Mouse (Mus musculus) cerebellum, postnatal 36 days (tissue): ENCODE measurements at regions not wholly inside any gene's neighbourhood (a gene's known extent, or its start where the extent isn't known, plus 50 kb on each side); places are given as distances from the start of the nearest gene placed in this dataset.

Source experiments
- DNase-seq, 2 experiments: peaks; one replicate each; pipeline ENCODE4 v3.0.0; 2021 to 2022; ENCODE audit warnings: mixed read lengths in 2 of 2

GRCm38 (mm10) chr6:143635043-143635442, 468.0 kb downstream of the Etnk1 start:
- DNase-seq = no peak

DNA sequence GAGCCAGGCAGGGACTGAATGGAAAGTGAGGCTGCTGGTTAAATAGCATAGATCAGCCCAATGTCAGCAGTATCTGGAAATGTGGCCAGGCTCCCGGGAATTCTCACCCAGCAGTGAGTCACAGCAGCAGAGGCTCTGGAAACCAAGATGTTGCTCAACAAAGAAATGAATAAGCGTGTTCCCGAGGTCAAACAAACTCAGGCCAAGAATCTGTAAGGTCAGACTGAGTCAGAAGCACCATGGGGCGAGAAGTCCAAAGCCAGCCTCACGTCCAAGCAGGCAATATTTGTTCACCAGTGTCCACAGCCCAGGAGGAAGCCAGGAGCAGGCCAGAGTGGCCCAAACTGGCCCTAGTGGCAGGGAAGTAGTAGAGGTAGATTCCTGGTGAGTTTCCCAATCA, 473.6 kb downstream of the Etnk1 start:
- no peak for DNase-seq

- no peak for DNase-seq
Measured at GRCm38 (mm10) chr6:143642052-143642451, 475.0 kb downstream of the Etnk1 start.

GRCm38 (mm10) chr6:143645989-143646388, 479.0 kb downstream of the Etnk1 start:
- DNase-seq = no peak

DNA sequence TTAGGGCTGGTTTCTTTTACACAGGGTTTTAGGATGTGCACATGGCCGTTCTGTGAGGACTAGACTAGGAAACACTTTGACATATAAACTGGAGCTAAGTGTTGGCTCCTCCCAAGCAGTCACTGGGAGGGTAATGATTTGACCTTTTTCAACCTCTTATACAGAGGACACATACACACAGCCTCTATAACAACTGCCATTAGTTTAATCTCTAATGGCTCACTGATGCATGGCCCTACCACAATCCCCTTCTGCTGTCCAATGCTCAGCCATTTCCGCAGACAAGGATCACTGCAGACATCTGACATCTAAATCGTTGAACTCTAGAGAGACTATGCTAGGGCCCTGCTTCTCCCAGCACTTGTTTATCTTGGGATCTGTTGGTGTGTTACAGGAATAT, 481.5 kb downstream of the Etnk1 start:
- DNase-seq = no peak

DNA sequence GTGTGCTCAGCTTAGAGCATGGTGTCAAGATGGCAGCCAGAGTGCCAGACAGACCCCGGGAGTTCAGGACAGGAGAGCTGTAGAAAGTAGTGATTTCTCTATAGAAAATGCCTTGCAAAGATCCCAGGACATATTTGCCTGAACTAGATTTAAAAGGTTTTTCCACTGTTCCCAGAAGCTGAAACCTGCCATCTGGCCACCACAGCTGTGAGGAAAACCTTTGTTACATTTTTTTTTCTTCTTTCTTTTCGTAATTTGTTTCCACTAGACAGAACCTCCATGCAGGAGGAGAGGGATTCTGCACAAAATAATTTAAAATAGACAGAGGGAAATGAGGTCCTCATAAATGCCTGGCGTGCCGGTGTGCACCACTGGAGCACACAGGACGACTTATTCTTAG, 489.6 kb downstream of the Etnk1 start:
- DNase-seq = no peak

GRCm38 (mm10) chr6:143660837-143661236, 493.8 kb downstream of the Etnk1 start:
- no peak for DNase-seq

DNA sequence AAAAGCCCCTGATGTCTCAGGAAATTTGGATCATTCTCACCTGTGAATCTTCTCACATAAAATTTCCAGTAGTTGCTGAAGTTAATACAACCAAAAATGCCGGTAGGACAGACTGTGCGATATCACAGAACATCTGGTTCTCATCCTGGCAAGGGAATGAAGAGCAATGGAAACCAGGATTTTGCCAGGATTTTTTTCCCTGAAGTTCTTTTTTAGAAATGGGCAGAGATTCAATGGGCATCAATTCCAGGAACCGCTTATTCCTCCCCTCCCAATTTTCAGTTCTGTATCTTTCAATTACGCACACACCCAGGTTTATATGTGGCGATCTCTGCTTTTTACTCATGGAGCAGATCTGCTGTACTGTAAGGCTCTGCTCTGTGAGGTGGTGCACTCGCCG, 496.3 kb downstream of the Etnk1 start:
- no peak for DNase-seq

DNA sequence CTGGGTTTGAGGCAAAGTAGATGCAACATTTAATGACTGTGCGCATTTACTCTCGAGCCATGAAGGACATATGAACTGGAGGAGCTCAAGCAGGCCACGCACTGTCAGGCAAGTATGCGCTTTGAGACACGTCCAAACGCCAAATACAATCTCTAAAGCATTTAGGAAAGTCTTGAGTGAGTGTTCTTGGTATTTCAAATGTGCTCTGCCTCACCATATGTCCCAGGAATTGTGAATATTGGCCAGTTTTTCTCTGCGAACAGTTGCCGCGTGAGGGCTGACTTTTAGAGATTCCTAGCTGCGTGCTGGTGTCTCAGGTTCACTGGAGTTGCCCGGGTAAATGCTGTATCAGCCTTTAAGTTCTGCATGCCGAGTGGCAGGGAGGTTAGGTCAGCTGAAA, 498.4 kb downstream of the Etnk1 start:
- no peak for DNase-seq

DNA sequence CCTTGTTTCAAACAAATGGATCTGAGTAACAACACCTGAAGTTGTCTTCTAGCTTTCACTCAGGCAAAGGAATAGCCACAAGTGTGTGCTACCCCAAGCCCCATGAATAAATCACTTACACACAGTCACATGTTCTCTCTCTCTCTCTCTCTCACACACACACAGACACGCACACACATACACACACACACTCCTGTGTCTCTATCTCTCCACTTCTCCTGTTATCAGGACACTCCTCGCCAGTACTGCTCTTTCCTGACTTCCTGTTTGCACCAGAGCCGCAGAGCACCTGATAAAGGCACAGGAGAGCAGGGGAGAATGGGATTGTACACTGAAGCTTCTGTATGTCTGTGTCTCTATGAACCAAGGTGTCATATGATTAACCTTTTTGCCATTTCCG, 501.5 kb downstream of the Etnk1 start:
- no peak for DNase-seq

DNA sequence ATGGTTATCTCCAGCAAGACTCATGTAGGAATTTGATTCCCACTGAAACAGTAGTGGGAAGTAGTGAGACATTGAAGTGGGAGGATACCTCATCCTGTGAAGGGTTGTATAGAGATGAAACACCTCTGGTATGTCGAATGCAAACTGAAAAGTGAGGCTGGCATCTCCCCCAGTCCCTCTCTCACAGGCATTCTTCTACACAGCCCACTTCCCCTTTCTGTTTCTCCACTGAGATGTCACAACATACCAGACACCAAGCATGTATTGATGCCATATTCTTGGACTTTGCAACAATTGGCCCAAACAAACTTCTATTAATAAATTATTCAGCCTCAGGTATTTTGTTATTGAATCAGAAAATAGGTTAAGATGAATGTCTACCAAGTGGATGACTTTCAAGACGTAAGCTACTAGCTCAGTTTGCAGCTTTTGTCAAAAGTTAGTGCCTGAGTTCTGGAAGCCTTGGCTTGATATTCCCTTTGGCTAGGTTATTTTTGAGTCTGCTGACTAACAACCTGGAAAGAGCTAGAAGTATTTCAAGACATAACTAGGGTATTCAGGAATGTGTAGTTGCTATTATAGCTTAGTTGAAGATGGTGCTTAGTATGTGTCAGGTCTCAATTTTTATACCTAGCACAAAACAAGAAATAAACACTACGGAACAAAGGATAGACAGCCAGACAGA, 502.6 kb downstream of the Etnk1 start:
- DNase-seq = no peak

- no peak for DNase-seq
Measured at GRCm38 (mm10) chr6:143690131-143690530, 523.1 kb downstream of the Etnk1 start.

GRCm38 (mm10) chr6:143690866-143691265, 523.8 kb downstream of the Etnk1 start:
- peak; percentile 37 to 47 for DNase-seq

DNA sequence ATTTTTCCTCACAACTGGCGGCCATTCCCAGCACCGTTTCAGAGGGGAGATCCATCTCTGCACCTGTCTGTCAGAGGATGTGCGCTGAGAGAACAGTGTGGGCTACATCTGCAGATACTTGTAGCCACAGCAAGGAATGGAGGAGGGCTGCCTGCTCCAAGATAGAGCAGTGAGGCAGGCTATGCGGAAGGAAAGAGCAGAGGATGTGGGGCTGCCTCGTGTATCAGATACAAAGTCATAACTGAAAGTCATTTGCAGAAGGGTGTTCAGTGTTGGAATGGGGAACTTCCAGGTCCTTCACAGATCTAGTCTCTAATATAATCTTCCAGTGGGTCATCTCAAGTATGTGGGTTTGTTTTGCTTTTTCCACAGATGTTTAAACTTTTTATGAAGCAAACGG, 531.0 kb downstream of the Etnk1 start:
- DNase-seq = no peak

DNA sequence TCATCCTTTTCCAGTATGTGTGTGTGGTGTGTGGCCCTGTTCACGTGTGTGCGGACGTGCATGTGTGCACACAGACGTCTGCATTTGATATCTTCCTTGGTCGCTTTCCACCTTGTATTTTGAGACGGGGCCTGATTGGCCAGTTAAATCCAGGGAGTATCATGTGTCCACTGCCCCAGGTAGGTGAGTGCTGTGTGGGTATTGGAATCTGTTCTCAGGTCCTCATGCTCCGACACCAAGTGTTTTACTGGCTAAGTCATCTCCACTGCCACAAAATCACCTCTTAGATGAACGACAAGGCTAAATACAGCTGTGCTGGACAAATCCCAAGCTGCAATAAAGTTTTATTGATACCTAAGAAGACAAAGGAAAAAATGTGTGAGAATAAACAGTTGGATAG, 537.0 kb downstream of the Etnk1 start:
- no peak for DNase-seq

DNA sequence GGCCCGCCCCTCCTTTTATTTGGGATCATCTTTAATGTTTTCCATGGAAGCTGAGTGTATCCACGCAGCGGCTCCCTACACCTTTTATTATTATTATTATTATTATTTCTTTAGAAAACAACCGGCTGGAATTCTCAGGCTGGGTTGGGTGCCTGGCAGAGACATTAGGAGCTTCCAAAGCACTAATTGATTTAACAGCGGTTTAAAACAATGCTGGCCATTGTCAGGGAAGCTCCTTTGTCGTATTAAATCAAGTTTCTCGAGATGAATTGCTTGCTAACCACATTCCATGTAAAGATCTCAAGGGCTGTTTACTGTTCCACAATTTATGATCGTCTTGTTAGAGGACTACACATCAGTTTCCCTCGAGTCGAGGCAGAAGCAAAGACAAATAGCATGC, 539.4 kb downstream of the Etnk1 start:
- DNase-seq = no peak

GRCm38 (mm10) chr6:143714461-143714860, 547.4 kb downstream of the Etnk1 start:
- no peak for DNase-seq

GRCm38 (mm10) chr6:143750074-143750473, 583.1 kb downstream of the Etnk1 start:
- no peak for DNase-seq

- no peak for DNase-seq
Measured at GRCm38 (mm10) chr6:143751076-143752070, 584.4 kb downstream of the Etnk1 start.

- DNase-seq = no peak
Measured at GRCm38 (mm10) chr6:143757462-143757861, 590.4 kb downstream of the Etnk1 start.

DNA sequence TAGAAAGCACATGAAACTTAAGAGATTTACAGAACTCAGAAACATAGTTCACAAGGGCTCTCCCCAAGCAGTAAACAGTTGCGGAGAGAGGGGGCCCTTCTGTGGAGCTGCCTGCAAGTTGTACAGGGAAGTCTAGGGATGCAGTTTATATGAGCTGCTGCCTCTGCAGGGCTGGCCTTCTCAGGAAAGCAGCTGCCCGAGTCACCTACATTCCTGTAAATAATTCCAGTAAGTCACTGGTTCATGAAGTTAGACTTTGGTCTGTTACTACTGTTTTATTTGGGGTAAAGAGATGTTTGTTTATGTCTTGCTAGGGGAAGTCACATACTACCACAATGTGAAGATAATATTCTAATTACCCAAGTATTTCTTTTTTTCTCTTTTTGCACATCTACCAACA, 601.1 kb downstream of the Etnk1 start:
- DNase-seq = no peak
